Mouse (Mus musculus): ENCODE results near the gene Kdm4a.

Kdm4a gene

DNA sequence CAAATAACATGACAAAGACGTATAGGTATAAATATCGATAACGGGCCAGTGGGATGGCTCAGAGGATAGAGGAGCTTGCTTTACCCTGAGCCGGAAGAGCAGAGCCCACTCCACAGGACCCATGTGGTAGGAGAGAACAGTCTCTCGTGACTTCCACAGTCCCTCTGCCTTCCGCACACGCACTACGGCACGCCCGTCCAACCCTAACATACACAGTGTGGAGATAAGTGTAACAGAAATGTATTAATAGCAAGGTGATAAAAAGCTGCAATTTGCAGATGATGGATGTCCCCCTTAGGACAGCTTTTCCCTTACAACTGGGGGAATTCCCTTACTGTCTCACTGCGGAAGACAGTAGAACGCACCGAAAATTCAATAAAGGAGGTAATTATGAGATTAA is 70.2 kb downstream of the Kdm4a start:
- DNase-seq, result no peak

DNA sequence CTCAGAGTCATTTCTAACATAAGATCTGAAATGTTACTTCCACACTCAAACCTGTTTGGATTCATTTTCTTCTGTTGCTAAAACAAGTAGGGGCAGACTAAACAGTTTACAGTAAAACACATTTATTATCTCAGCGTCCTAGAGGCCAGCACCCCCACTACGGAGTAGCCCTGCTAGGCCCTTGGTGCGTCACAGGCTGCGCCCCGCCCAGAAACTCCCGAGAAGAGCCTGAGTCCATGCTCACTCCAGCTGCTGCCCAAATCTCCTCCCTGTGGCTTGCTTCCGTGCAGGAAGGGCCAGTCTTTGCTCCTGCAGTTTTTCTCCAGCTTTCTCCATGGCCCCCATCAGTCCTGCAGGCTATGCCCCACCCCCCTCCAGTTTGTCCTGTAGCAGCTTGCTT is 71.1 kb downstream of the Kdm4a start:
- peak; percentile 34 for DNase-seq

DNA sequence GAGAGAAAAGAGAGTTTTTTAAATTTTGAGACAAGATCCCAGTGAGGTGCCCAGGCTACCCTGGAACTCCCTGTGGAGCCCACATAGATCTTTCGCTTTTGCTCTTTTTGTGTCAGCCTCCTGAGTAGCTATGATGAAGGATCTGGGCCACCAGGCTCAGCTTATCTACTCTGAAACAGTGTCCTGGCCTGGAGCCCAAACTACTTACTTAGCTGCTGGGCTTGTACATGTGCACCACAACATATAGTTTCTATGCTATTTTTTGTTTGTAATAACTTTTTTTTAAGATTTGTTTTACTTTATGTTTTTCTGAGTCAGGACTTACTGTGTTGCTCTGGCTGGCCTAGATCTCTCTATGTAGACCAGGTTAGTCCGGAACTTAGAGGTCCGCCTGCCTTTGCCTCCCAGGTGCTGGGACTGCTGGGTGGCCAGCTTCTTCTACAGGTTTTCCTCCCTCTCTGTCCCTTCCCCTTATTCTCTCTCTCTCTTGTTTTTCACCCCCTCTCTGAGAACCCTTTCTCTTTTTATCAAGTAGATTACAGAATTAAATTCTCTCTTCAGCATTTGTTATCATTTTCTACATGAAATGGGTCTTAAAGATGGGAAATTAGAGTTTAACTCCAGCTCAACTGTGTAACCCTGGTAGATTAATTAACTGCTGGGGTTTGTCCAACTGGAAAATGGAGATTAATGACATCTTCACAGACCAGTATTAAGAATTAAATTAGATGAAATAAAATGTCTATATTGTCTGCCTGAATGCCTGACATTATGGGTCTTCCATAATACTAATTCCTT is 74.4 kb downstream of the Kdm4a start:
- no peak for DNase-seq

DNA sequence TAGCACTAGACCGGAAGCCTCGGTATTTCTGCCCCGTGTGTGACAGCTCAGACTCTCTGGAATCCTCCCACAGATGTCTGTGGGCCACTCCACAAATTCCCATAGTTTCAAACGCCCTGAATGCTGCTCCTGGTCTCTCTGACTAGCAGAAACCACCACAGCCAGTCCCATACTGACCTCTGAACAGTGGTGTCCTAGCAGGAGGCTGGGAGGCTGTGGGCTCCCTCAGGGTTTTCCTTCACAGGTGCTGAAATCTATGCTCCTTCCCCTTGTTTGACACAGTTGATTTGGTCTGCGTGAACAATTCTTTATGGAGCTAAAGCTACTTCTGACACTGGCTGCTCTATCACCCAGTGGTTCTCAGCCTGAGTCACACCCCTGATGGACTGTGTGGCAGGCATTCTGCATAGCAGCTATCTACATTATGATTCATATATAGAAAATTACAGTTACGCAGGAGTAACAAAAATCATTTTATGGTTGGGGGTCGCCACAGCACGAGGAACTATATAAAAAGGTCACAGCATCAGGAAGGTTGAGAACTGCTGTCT is 76.5 kb downstream of the Kdm4a start:
- no peak for DNase-seq

DNA sequence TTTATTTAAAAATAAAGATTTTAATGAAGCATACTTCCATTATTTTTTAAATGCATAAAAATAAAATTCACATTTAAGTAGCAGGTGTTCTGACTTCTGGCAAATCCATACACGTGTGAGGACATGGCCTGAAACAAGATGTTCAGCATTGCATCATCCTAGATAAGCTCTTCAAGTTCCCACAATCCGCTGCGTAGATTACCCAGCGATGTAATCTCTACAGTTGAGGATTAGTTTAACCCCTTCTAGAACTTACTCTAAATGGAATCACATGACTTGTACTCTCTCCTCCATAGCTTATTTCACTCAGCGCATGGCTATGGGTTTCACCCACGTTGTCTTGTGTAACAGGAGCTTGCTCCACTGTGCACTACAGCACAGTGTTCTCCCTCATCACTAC is 78.3 kb downstream of the Kdm4a start:
- DNase-seq, result no peak

DNA sequence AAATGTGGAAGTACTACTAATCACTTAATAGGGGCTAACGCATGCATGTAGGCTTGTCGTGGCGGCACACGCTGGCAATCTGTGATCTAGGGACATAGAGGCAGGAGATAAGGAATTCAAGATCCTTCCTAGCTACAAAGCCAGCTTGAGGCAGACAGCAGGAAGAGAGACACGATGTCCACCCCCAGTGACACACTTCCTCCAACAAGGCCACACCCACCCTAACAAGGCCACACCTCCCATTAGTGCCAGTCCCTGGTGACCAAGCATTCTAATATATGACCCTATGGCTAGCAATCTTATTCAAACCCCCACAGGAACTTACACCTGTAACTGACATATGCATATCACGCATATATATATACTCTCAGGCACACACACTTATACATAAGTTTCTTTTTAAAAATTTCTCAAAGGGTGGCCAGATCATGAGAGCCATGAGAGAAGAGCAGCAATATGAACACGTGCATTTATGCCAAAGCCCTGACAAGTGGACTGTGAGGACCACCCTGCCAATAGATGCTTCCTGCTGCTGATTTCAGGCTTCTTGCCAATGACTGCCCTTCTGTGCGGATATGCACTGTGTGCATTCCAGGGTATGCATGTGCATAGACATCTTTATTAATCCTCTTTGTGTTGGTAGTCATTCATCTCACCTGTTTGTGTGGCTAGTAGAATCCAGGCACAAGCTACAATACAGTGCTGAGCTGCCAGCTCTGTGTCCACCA is 80.0 kb downstream of the Kdm4a start:
- DNase-seq, result no peak

DNA sequence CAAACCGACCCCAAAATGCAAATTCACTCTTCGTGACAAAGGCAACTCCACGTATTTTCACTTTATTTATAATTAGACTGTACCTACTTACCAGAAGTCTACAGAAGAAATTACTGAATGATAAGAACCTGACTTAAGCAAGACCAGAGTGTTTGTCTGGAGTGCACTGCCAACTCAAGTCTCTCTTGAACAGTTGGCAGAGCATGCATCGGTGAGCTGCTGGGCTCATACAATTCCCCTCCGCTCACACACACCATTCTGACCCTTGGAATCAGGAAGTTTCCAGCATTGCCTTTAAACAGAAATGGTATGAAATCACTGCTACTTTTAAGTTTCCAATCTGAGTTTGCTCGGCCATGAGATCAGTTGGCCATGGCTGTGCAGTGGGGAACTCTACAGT is 81.3 kb downstream of the Kdm4a start:
- peak; percentile 20 for DNase-seq

DNA sequence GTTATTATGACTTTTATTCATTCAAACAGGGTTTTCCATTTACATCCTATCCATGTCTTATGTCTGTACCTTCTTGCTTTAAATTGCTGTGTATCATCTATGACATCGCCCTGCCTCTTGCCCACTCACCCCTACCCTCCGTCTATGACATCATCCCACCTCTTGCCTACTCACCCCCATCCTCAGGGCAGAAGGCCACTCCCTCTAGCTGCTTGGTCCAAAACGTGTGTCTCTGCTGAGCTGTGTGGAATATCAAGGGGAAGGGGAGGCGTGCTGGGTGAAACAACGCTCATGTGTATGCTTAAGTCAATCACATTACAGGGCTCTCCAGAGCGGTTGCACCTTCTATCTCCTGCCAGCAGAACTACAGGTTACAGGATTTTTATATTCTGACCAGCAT is 83.8 kb downstream of the Kdm4a start:
- no peak for DNase-seq

DNA sequence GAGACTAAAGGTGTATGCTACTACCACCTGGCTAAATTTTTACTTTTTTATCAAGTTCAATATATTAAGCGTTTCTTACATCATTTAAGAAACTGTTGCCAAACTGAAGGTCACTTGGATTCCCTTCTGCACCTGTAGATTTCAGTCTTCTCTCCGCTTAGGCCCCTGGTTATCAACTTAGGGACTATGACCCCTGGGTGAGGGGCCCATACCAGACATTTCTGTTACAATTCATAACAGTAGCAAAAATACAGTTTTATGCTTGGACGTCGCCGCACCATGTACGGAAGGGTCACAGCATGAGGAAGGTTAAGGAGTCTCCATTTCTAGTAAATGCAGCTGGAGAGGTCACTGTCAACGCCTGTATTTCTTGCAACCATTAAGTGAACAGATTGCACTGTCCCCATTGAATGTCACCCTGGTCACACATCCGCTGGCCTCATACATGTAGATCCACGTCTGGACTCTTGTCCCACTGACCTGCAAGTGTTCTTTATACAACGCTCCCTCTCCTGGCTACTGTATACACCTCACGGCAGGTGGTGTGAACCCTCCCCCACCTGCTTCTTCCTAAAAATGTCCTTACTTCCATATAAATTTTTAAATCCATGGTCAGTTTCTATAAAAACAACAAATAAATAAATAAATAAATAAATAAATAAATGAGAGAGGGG is 86.9 kb downstream of the Kdm4a start:
- DNase-seq, result no peak

DNA sequence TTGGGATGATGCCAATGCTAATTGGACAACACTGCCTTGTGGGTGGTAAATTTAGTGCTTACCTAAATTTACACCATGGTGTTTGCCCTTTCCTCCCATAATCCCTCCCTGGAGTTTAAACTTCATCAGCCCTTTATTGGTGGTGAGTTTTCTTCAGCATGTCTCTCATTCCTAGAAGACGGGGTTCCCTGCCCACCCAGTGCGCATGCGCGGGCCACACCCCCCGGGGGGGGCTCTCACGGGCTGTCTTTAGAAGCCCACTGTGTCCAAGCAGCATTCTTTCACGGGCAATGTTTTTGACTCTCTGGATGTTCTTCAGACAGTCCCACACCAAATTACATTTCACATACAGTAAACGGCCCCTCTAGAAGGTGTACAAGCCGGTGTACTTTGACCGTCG is 89.4 kb downstream of the Kdm4a start:
- no peak for DNase-seq

DNA sequence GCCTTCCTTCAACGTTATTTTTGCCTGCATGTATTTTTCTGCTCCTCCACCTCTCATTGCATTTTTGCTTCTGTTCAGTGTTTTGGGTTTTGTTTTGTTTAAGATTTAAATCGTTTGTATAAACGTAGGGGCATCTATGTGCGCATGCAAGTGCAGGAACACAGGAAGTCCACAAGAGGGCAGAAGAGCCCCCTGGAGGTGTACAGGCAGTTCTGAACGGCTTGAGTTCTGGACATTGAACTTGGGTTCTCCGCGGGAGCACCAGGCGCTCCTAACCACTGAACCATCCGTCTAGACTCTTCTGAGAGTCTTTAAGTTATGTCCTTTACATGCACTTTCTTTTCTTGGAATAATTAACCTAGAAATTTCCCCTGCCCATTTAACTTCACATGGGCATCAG is 89.9 kb downstream of the Kdm4a start:
- peak; percentile 55 for DNase-seq

DNA sequence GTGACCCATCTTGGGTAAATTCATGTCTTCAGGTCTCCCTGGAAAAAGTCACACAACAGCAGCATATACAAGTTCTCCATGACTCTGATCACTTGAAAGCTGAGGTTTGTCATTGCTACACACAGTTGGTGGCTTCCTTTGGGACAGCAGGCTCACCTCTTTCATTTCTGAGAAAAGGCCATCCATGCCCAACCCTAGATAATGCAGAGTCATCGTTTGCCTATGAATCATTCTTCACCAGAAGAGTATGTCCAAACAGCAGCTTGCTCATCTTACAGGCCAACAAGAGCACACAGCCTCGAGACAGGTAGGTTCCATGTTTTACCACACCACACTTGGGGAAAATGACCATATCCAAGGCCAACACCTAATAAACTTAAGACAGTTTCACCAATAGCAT is 91.1 kb downstream of the Kdm4a start:
- DNase-seq, result no peak

All from lung, postnatal 14 days (tissue).